Mouse (Mus musculus) liver, embryonic 13.5 days (tissue): Measurements from ENCODE around the gene Gorasp1. TPM values are rescaled to one million over a fixed set of nuclear protein-coding genes. Genes with fewer than 3 reads are reported as not detected.
A peak's percentile ranks its signal among the peaks of the same experiment; 100 is the strongest.

Experiments
- ATAC-seq: fragments of 200-750 bp; cut with Nextera tagmentation; 2 replicates; pipeline ENCODE4 v1.8.0; 2017; ENCODE audit warnings: low read depth, mild to moderate bottlenecking, moderate number of reproducible peaks, moderate library complexity
- DNase-seq: peaks from one replicate; pipeline ENCODE4 v3.0.0; 2022
- H3K27ac ChIP-seq: fragments of 300-500 bp; sonication (generic); 2 replicates; pipeline ENCODE4 v1.5.1; 2015; ENCODE audit warnings: moderate library complexity, mild to moderate bottlenecking, inconsistent platforms
- H3K27me3 ChIP-seq: fragments of 300-500 bp; sonication (generic); 2 replicates; pipeline ENCODE4 v1.6.1; 2015; ENCODE audit warnings: mild to moderate bottlenecking, inconsistent platforms
- H3K36me3 ChIP-seq: fragments of 300-500 bp; sonication (generic); 2 replicates; pipeline ENCODE4 v1.6.1; 2015; ENCODE audit warnings: mild to moderate bottlenecking, inconsistent platforms
- H3K4me1 ChIP-seq: fragments of 300-500 bp; sonication (generic); replicated peaks from 2 replicates; pipeline ENCODE4 v1.6.1; 2015; ENCODE audit warnings: inconsistent platforms
- H3K4me2 ChIP-seq: fragments of 300-500 bp; sonication (generic); 2 replicates; pipeline ENCODE4 v1.6.1; 2015; ENCODE audit warnings: inconsistent platforms, mild to moderate bottlenecking, moderate library complexity
- H3K4me3 ChIP-seq: fragments of 300-500 bp; sonication (generic); replicated peaks from 2 replicates; pipeline ENCODE4 v1.5.1; 2015; ENCODE audit warnings: mild to moderate bottlenecking, inconsistent platforms
- H3K9ac ChIP-seq: fragments of 300-500 bp; sonication (generic); 2 replicates; pipeline ENCODE4 v1.6.1; 2015; ENCODE audit warnings: mild to moderate bottlenecking, inconsistent platforms
- H3K9me3 ChIP-seq: fragments of 300-500 bp; sonication (generic); replicated peaks from 2 replicates; pipeline ENCODE4 v1.6.1; 2016; ENCODE audit warnings: inconsistent platforms
- WGBS: fragments of 180-500 bp; shearing (Covaris S2); methylation state at CpG from one replicate; pipeline ENCODE4 v1.1.7; 2015; ENCODE audit not compliant: insufficient replicate concordance; 5-methylcytosine and 5-hydroxymethylcytosine counted together
- polyA plus RNA-seq: library from polyadenylated mRNA; unstranded; fragments of >200 nt; fragmentation: Nextera tagmentation; extraction: Ambion mirVana; gene quantifications from 2 replicates; pipeline ENCODE4 v1.2.1, GENCODE M21; 2015

Gorasp1 gene
- polyA plus RNA-seq, 1 experiment from 2014 or later: 10.4 TPM

- Histone ChIP-seq H3K9ac (no peak overlapping the region), H3K4me2 (no peak overlapping the region), H3K36me3 (no peaks in the 10 kb centered on the region), H3K4me1 (peaks cover 12% of the 10 kb centered on the region), H3K27me3 (no peaks in the 10 kb centered on the region), H3K27ac (no peak overlapping the region), H3K9me3 (no peaks in the 10 kb centered on the region), H3K4me3 (no peak overlapping the region)
- ATAC-seq (no peak), DNase-seq (no peak)
- WGBS: 73% methylated on average over 9 of the region's 9 CpGs
Measured at GRCm38 (mm10) chr9:119889446-119889845, 47.9 kb downstream of the Gorasp1 start.

- 69% methylated on average over 2 of the region's 2 CpGs for WGBS
- Histone ChIP-seq H3K9me3 (no peaks in the 10 kb centered on the region), H3K27ac (no peak overlapping the region), H3K4me2 (no peak overlapping the region), H3K9ac (no peak overlapping the region), H3K27me3 (no peaks in the 10 kb centered on the region), H3K4me3 (no peak overlapping the region), H3K36me3 (no peaks in the 10 kb centered on the region), H3K4me1 (peaks cover 6% of the 10 kb centered on the region; the same call in 1 of the 2 replicates)
- ATAC-seq (no peak), DNase-seq (no peak)
Measured at GRCm38 (mm10) chr9:119888843-119889246, 48.5 kb downstream of the Gorasp1 start.

DNA sequence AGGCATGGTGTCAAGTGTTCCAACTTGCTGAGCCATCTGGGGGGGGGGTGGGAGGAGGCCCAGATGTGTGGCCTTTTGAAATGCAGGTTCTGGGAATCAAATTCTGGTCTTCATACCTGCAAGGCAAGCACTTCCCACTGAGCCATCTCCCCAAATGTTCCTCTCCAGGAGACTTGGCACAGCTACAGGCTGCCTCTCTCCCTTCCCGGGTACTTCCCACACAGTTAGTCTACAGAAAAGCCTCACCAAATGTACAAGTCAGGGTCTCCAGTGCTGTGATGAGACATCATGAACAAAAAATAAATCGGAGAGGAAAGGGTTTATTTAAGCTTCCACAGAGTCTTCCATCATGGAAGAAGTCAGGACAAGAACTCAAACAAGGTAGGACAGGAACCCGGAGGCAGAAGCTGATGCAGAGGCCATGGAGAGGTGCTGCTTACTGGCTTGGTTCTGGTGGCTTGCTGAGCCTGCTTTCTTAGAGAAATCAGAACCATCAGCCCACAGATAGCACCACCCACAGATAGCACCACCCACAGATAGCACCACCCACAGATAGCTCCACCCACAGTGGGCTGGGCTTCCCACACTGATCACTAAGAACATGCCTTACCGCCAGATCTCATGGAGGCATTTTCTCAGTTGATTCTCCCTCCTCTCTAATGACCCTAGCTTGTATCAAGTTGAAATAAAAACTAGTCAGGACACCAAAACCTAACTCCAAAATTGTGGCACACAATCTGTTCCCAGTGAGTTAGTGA lies 50.0 kb downstream of the Gorasp1 start:
- no peaks in the 10 kb centered on the region for H3K9me3 ChIP-seq
- no peak overlapping the region for H3K4me3 ChIP-seq
- H3K9ac ChIP-seq: no peak overlapping the region
- no peak overlapping the region for H3K4me2 ChIP-seq
- H3K36me3 ChIP-seq: no peaks in the 10 kb centered on the region
- 63% methylated on average over 4 of the region's 4 CpGs for WGBS
- ATAC-seq (peak; percentile 23; the same call in 1 of the 2 replicates), DNase-seq (peak; percentile 22)
- H3K27ac ChIP-seq: no peak overlapping the region
- H3K27me3 ChIP-seq: no peaks in the 10 kb centered on the region
- 0 out of 2 replicates have a peak, but pooled peaks cover 5% of the 10 kb centered on the region for H3K4me1 ChIP-seq

Other genes with a start within 250 kb of the Gorasp1 start
- 0.02 and 0.03 TPM in 2 replicates for gene Scn10a, start 218.2 kb downstream of the Gorasp1 start, polyA plus RNA-seq
- gene Scn11a, start 112.1 kb downstream of the Gorasp1 start, polyA plus RNA-seq: not detected in 2 replicates
- 22.8 and 27.8 TPM in 2 replicates for gene Wdr48, start 42.7 kb downstream of the Gorasp1 start, polyA plus RNA-seq
- gene Ttc21a, start within 50 bp of the Gorasp1 start, polyA plus RNA-seq: 0.08 and 0.09 TPM in 2 replicates
- gene Csrnp1, start 47.1 kb upstream of the Gorasp1 start, polyA plus RNA-seq: 1.2 and 1.3 TPM in 2 replicates
- gene Xirp1, start 86.0 kb upstream of the Gorasp1 start, polyA plus RNA-seq: 0.01 and 0.14 TPM in 2 replicates
- 3.5 and 4.3 TPM in 2 replicates for gene Cx3cr1, start 132.3 kb upstream of the Gorasp1 start, polyA plus RNA-seq
- gene Ccr8, start 154.5 kb upstream of the Gorasp1 start, polyA plus RNA-seq: 0.13 TPM in 1 of 2 replicates, not detected in the other
- gene Slc25a38, start 172.8 kb upstream of the Gorasp1 start, polyA plus RNA-seq: 137 and 138 TPM in 2 replicates
- gene Rpsa, start 190.1 kb upstream of the Gorasp1 start, polyA plus RNA-seq: 1,061 and 1,158 TPM in 2 replicates
- not detected in 2 replicates for gene Mobp, start 212.1 kb upstream of the Gorasp1 start, polyA plus RNA-seq